Mouse (Mus musculus) lung, postnatal 4 days (tissue): ENCODE results near the gene Cldn9.

Source experiments
- DNase-seq, 2 experiments: peaks; one replicate each; pipeline ENCODE4 v3.0.0; 2021

Cldn9 gene

GRCm38 (mm10) chr17:23683856-23684672 is at the start of gene Cldn9:
TSS of gene Cldn9 (minus strand) at chr17:23684026.
- DNase-seq = no peak

GRCm38 (mm10) chr17:23730441-23730840 is 46.6 kb upstream of the Cldn9 start:
- no peak for DNase-seq

GRCm38 (mm10) chr17:23726758-23727142 is 42.9 kb upstream of the Cldn9 start:
- peak; percentile 85 to 94 for DNase-seq

GRCm38 (mm10) chr17:23725999-23726757 is 42.4 kb upstream of the Cldn9 start, which contains the start of gene Pkmyt1:
TSS of gene Pkmyt1 (plus strand) at chr17:23726336.
- peak; percentile 97 for DNase-seq

GRCm38 (mm10) chr17:23725477-23725876 is 41.7 kb upstream of the Cldn9 start:
- DNase-seq = peak in 1 of 2 experiments; percentile 13

- no peak for DNase-seq
Observed at GRCm38 (mm10) chr17:23722376-23723125, 38.7 kb upstream of the Cldn9 start, which contains the start of gene 1520401A03Rik. TSS of gene 1520401A03Rik (minus strand) at chr17:23722783.

GRCm38 (mm10) chr17:23721886-23722285 is 38.1 kb upstream of the Cldn9 start:
- no peak for DNase-seq

- no peak for DNase-seq
Observed at GRCm38 (mm10) chr17:23719455-23719854, 35.6 kb upstream of the Cldn9 start.

- no peak for DNase-seq
Observed at GRCm38 (mm10) chr17:23717003-23717402, 33.2 kb upstream of the Cldn9 start.

GRCm38 (mm10) chr17:23706212-23706611 is 22.4 kb upstream of the Cldn9 start:
- peak; percentile 69 to 77 for DNase-seq

- no peak for DNase-seq
Observed at GRCm38 (mm10) chr17:23705525-23706104, 21.8 kb upstream of the Cldn9 start.

GRCm38 (mm10) chr17:23704741-23705140 is 20.9 kb upstream of the Cldn9 start:
- DNase-seq = no peak

GRCm38 (mm10) chr17:23703301-23703700 is 19.5 kb upstream of the Cldn9 start:
- no peak for DNase-seq

- DNase-seq = peak; percentile 92 to 93
Observed at GRCm38 (mm10) chr17:23700079-23700478, 16.3 kb upstream of the Cldn9 start.

- DNase-seq = peak; percentile 34 to 56
Observed at GRCm38 (mm10) chr17:23699131-23700077, 15.6 kb upstream of the Cldn9 start.

GRCm38 (mm10) chr17:23695801-23696200 is 12.0 kb upstream of the Cldn9 start:
- no peak for DNase-seq

GRCm38 (mm10) chr17:23694491-23694890 is 10.7 kb upstream of the Cldn9 start:
- DNase-seq = no peak

GRCm38 (mm10) chr17:23683226-23683625 is 600 bp downstream of the Cldn9 start:
- no peak for DNase-seq

- no peak for DNase-seq
Observed at GRCm38 (mm10) chr17:23682530-23682929, 1.3 kb downstream of the Cldn9 start.

- DNase-seq = no peak
Observed at GRCm38 (mm10) chr17:23682092-23682491, 1.7 kb downstream of the Cldn9 start.

- peak in 1 of 2 experiments; percentile 51 for DNase-seq
Observed at GRCm38 (mm10) chr17:23681086-23681485, 2.7 kb downstream of the Cldn9 start.
